Mouse (Mus musculus) ES-E14 (cell line): ENCODE results near the gene Hist1h3g. TPM values are rescaled to one million over a fixed set of nuclear protein-coding genes. Genes with fewer than 3 reads are reported as not detected.
"Not testable (repeated sequence)": the region's sequence is repeated elsewhere in the genome, so short reads cannot be mapped to it uniquely, and the experiment has no call there.

Experiments
- DNase-seq: peaks from one replicate; pipeline ENCODE4 v3.0.0-alpha.2; 2013; ENCODE audit warnings: low read depth, low spot score
- H3K27ac ChIP-seq: 2 replicates; pipeline ENCODE4 v1.5.1; 2012; ENCODE audit warnings: low read depth, mild to moderate bottlenecking, low read length, moderate library complexity, mixed read lengths; ENCODE audit not compliant: poor library complexity, insufficient read depth, severe bottlenecking
- H3K36me3 ChIP-seq: 2 replicates; pipeline ENCODE4 v1.6.1; 2012; ENCODE audit warnings: mild to moderate bottlenecking, low read length, moderate library complexity, mixed read lengths; ENCODE audit not compliant: control insufficient read depth, poor library complexity, insufficient read depth, severe bottlenecking
- H3K4me1 ChIP-seq, 2 experiments: fragments of 150-350 bp in 1 of 2; sonication (generic) in 1 of 2; 2 replicates each; pipeline ENCODE4 v1.6.1; 2012; ENCODE audit warnings: low read length in 2 of 2, mild to moderate bottlenecking in 1 of 2, mixed read lengths in 1 of 2; ENCODE audit not compliant: control insufficient read depth in 2 of 2, insufficient read depth in 2 of 2, poor library complexity in 1 of 2
- H3K4me3 ChIP-seq, 2 experiments: fragments of 150-350 bp in 1 of 2; sonication (generic) in 1 of 2; 2 replicates each; pipeline ENCODE4 v1.5.1; 2012; ENCODE audit warnings: low read length in 2 of 2, low read depth in 1 of 2, mild to moderate bottlenecking in 1 of 2, mixed read lengths in 1 of 2; ENCODE audit not compliant: insufficient read depth in 1 of 2, poor library complexity in 1 of 2, severe bottlenecking in 1 of 2
- H3K9ac ChIP-seq: 2 replicates; pipeline ENCODE4 v1.6.1; 2012; ENCODE audit warnings: low read depth, mild to moderate bottlenecking, low read length, mixed read lengths; ENCODE audit not compliant: poor library complexity, insufficient read depth, severe bottlenecking
- H3K9me3 ChIP-seq: fragments of 150-350 bp; sonication (generic); 2 replicates; pipeline ENCODE4 v1.6.1; 2012; ENCODE audit warnings: low read depth, mild to moderate bottlenecking, low read length; ENCODE audit not compliant: control insufficient read depth, insufficient read depth
- CHD2 ChIP-seq: IDR thresholded peaks from 2 replicates; pipeline ENCODE4 v1.6.1; 2014; ENCODE audit warnings: mild to moderate bottlenecking, low read depth, low read length, inconsistent platforms
- HCFC1 ChIP-seq: IDR thresholded peaks from 2 replicates; pipeline ENCODE4 v1.6.1; 2012; ENCODE audit warnings: low read length, inconsistent platforms, borderline replicate concordance; ENCODE audit not compliant: insufficient read depth
- MAFK ChIP-seq: IDR thresholded peaks from 2 replicates; pipeline ENCODE4 v1.6.1; 2014; ENCODE audit warnings: mild to moderate bottlenecking, low read depth, low read length, inconsistent platforms; ENCODE audit not compliant: insufficient read depth
- ZC3H11A ChIP-seq: IDR thresholded peaks from 2 replicates; pipeline ENCODE4 v1.6.1; 2012; ENCODE audit warnings: low read depth, mild to moderate bottlenecking, inconsistent platforms, low read length, borderline replicate concordance
- ZNF384 ChIP-seq: IDR thresholded peaks from 2 replicates; pipeline ENCODE4 v1.6.1; 2012; ENCODE audit warnings: low read depth, low read length, inconsistent platforms
- in situ Hi-C, 2 experiments: fragments of 600-800 bp; cut with MboI; formaldehyde crosslinking; loops; one replicate each; pipeline ENCODE4 v1.15.1; 2025; ENCODE audit warnings: low sequenced_read_pairs in 2 of 2, inconsistent platforms in 1 of 2; ENCODE audit not compliant: unreplicated experiment in 2 of 2
- total RNA-seq: library from RNA; depleted of rRNA; stranded (reverse); fragments of 300-350 nt; gene quantifications from 2 replicates; pipeline ENCODE4 v1.2.3, GENCODE M21; 2012

The Hist1h3g gene
- total RNA-seq, 1 experiment, result 621 TPM

DNA sequence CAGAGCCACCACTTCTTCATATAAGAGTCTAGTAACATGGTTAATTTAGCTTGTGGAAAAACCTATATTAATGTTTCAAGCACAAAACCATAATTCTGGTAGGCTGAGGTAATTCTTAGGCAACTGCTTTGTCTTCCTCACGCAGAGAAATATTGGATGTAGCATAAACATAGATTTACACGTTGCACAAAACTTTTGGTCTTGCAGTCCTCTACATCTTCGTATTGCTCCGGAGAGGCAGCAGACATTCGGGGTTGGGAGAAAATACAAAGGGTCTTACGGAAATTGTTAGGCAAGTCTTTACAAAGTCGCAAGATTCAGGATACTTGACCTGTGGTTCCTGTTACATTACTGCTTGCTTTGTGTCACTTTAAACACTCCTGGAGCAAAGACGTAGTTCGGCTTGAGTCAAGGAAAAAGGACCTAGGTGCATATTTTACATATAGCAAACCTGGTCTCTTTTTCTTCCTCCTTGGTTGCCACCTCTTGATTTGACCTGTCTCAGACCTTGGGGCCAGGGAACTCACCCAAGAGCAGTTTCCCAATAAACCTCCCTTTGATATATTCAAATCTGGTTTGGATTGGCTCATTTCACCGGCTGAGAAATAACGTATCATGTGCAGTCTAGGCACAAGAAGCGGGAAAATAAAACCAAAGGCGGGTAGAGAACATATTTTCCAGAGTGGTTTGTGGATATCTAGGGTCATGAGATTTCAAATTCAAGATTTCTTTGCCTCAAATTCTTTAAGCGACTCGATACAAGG lies 672 bp upstream of the Hist1h3g start:
- no peak for DNase-seq
- Histone ChIP-seq H3K9me3 (no peaks in the 10 kb centered on the region), H3K9ac (peak overlapping the region; percentile 85), H3K36me3 (no peaks in the 10 kb centered on the region), H3K4me3 (peak overlapping the region; percentile 62 to 72), H3K4me1 (peaks cover 0 to 2% of the 10 kb centered on the region in 2 experiments; a peak in 1 of 4 replicates), H3K27ac (peak overlapping the region; percentile 73; the same call in 1 of the 2 replicates)
- in situ Hi-C loops, result loop anchor here in 1 of 2 experiments (25.0 kb wide), 1 partner anchor 1497 kb away; the partner anchor contains the start of genes Hist1h2ag, Hist1h2ah, Hist1h2bj and Hist1h2bk
- TF ChIP-seq MAFK (no peak), HCFC1 (no peak)

- in situ Hi-C loops, result loop anchor here in 1 of 2 experiments (25.0 kb wide), 1 partner anchor 1499 kb away; the partner anchor contains the start of genes Hist1h2ag, Hist1h2ah, Hist1h2bj and Hist1h2bk
- H3K4me1 ChIP-seq, result peaks cover 0 to 2% of the 10 kb centered on the region in 2 experiments; a peak in 1 of 4 replicates
- peak overlapping the region; percentile 87; the same call in 1 of the 2 replicates for H3K27ac ChIP-seq
- H3K36me3 ChIP-seq, result no peaks in the 10 kb centered on the region
- DNase-seq, result no peak
- H3K4me3 ChIP-seq, result peak overlapping the region; percentile 64 to 79
- no peak for TF ChIP-seq HCFC1
- TF ChIP-seq ZC3H11A, result no peak
- TF ChIP-seq ZNF384, result no peak
- TF ChIP-seq CHD2, result no peak
- TF ChIP-seq MAFK, result no peak
- peak overlapping the region; percentile 60; the same call in 1 of the 2 replicates for H3K9ac ChIP-seq
- H3K9me3 ChIP-seq, result no peaks in the 10 kb centered on the region
Observed at GRCm38 (mm10) chr13:23536076-23536822, 1.0 kb downstream of the Hist1h3g start.

DNA sequence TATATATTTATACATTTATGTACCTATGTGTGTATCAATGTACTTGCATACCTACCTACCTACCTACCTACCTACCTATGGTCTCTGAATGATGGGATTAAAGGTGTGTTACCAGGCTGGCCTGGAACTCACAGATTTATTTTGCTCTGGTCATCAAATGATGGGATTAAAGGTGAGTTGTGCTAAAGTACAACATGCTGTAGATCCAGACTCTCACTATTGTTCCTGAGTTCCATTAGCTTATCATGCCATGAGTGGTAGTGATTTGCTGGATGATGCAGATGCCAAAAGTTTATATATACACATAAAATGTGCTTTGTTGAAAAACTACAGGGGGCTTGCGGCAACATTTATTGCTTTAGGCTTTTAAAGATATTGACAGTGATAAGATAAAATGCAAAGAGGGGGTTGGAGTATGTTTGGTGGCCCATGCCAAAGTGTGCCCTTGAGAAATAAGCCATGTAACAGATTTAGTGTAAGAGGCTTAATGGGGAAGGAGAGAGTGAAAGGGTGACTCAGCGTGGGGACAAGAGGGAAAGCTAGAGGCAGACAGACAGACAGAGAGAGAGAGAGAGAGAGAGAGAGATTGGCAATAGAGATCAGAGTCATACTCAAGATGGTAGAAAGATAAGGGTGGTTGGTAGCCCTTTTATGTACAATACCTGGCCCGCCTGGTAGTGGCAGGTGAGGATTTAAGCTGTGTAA lies 1.9 kb downstream of the Hist1h3g start:
- TF ChIP-seq ZNF384, result no peak
- TF ChIP-seq ZC3H11A, result no peak
- no peak for TF ChIP-seq HCFC1
- TF ChIP-seq MAFK, result no peak
- TF ChIP-seq CHD2, result no peak
- Histone ChIP-seq H3K36me3 (no peaks in the 10 kb centered on the region), H3K9me3 (no peaks in the 10 kb centered on the region), H3K9ac (no peak overlapping the region; the same call in 1 of the 2 replicates), H3K27ac (no peak overlapping the region; the same call in 1 of the 2 replicates), H3K4me1 (no peaks in the 10 kb centered on the region), H3K4me3 (peak overlapping the region; percentile 19 to 64; a peak in 2 of 4 replicates)
- in situ Hi-C loops, result loop anchor here in 1 of 2 experiments (25.0 kb wide), 1 partner anchor 1500 kb away; the partner anchor contains the start of genes Hist1h2ag, Hist1h2ah, Hist1h2bj and Hist1h2bk
- no peak for DNase-seq

DNA sequence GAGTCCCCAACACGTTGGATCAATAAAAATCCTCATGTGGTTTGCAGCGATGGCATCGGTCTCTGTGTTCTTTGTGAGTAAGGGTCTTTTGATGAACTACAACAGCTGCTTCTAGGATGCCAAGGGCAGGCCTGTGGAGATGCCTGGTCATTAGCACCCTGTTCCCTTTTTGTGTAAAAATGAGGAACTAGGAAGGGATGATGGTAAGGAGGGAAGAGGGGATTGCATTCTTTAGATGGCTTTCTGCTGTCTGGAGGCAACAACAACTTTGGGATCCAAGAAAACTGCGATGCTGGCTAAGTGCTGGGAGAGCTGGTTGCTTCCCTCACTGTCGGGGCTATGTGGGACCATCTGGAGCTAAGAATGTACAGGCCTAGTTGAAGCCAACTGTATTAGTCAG lies 3.0 kb downstream of the Hist1h3g start:
- no peaks in the 10 kb centered on the region for H3K36me3 ChIP-seq
- H3K9me3 ChIP-seq, result no peaks in the 10 kb centered on the region
- H3K9ac ChIP-seq, result peak overlapping the region; percentile 51; the same call in 1 of the 2 replicates
- no peak for DNase-seq
- H3K4me3 ChIP-seq, result peak overlapping the region in 1 of 2 experiments; percentile 28; a peak in 1 of 4 replicates
- H3K4me1 ChIP-seq, result no peaks in the 10 kb centered on the region
- in situ Hi-C loops, result loop anchor here in 1 of 2 experiments (25.0 kb wide), 1 partner anchor 1501 kb away; the partner anchor contains the start of genes Hist1h2ag, Hist1h2ah, Hist1h2bj and Hist1h2bk
- TF ChIP-seq ZC3H11A (no peak), MAFK (no peak), HCFC1 (no peak), CHD2 (no peak), ZNF384 (no peak)
- H3K27ac ChIP-seq, result no peak overlapping the region

DNA sequence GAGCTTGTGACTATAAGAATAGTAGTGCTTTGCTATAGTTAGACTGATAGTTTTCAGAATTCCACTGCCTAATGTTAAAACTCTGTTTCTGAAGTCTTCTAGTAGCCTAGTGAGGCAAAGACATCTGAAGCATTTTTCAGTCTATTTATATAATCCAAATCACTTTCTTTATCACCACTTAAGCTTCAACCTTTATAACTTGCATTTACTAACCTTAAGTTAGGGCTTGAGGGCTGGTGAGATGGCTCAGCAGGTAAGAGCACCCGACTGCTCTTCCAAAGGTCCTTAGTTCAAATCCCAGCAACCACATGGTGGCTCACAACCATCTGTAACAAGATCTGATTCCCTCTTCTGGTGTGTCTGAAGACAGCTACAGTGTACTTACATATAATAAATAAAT lies 4.6 kb downstream of the Hist1h3g start:
- H3K4me1 ChIP-seq, H3K4me3 ChIP-seq, H3K9me3 ChIP-seq, H3K36me3 ChIP-seq, H3K27ac ChIP-seq, DNase-seq, H3K9ac ChIP-seq: not testable (repeated sequence)
- in situ Hi-C loops, result loop anchor here in 1 of 2 experiments (25.0 kb wide), 1 partner anchor 1503 kb away; the partner anchor contains the start of genes Hist1h2ag, Hist1h2ah, Hist1h2bj and Hist1h2bk
